Mouse (Mus musculus) heart, adult 18-20 months (tissue): ENCODE data around the gene Olfr1414. TPM values are rescaled to one million over a fixed set of nuclear protein-coding genes. Genes with fewer than 3 reads are reported as not detected.
A peak's percentile ranks its signal among the peaks of the same experiment; 100 is the strongest.
"Not testable (repeated sequence)": the region's sequence is repeated elsewhere in the genome, so short reads cannot be mapped to it uniquely, and the experiment has no call there.

Source experiments
- DNase-seq, 2 experiments: peaks; one replicate each; pipeline ENCODE4 v3.0.0; 2021 to 2022; ENCODE audit warnings: mixed read lengths in 1 of 2
- long read RNA-seq, 2 experiments: library from polyadenylated mRNA; stranded (forward); transcript quantifications; one replicate each; pipeline ENCODE4 v2.0.0; 2021
- microRNA-seq, 2 experiments: library from miRNA; unstranded; fragments of <30 nt; microRNA quantifications; one replicate each; pipeline ENCODE4 v1.2.0; 2022
- total RNA-seq, 2 experiments: library from RNA; stranded (reverse); gene quantifications; 2 replicates each; pipeline ENCODE4 v1.2.3; 2021

Gene Olfr1414
- not detected for total RNA-seq
- long read RNA-seq, experiment 1 = 0 reads
- long read RNA-seq, experiment 2 = 0 reads

DNA sequence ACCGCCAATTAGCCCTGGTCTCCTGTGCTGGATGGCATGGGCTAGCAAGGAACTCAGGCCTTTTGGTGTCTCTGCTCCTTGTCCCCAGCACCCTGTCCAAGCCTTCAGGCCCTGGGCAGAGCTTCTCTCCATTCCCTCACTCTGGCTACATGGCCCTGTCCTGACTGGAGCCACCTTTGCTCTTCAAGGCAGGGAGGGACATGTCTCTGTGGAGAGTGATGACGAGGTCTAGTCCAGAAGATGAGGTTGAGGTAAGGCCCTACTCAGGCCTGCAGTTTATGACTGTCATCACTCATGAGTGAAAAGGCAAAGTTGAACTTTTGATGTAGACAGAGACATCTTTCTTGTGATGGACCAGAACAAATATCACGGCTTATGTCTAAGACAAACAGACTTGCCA is at the start of gene Olfr1414:
Gene Olfr1414 (minus strand): TSS at position 101 of the 400 bp plus-strand sequence.
- no peak for DNase-seq

DNA sequence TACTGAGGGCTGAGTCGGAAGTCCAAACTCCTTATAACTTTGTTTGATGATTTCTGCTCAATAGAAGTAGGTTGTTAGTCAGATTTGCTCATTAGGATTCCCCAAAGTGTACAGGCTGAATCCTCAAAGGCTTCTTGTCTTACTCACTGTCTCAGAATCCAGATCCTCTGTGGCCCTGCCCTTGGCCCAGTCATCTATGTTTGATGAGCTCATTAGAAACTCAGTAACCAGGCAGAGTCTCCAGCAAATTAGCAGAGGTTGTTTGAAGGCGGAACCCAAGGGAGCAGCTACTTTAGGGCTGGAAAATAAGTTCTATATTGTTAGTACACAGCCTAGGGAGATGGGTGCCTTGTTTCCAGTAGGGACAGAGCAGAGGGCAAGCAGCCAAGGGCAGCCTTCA is 27.5 kb upstream of the Olfr1414 start:
- no peak for DNase-seq

DNA sequence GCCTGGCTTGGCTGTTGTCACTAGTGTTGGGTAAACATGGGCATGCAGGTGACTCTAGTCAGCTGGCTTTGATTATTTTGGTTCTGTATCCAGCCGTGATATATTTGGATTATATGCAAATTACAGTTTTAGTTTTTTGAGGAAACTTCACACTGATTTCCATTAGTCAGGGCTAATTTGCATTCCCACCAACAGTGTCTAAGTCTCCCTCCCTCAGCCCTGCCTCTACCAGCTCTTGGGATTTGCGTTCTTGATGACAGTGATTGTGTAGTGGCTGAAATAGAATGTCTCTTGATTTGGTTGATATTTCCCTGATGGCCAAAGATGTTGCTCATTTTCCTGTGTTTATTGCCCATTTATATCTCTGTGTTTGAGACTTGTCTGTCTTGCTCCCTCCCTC is 20.6 kb upstream of the Olfr1414 start:
- DNase-seq = no peak

DNA sequence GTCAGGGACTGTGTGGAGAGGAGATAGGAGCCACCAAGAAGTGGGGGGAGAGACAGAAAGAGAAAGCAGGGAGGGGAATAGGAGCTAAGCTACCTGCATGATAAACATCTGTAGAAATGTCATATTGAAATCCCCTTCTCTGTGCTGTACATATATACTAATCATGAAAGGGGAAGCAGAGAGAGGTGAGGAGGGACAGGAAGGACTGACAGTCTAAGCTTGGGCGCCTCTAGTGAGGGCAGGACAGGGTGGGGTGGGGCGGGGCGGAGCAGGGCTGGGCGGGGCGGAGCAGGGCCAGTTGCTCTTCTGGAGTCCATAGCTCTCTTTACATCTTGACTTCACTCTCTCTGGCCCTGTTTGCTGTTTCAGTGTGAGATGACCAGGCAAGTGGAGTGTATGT is 18.5 kb upstream of the Olfr1414 start:
- no peak for DNase-seq

DNA sequence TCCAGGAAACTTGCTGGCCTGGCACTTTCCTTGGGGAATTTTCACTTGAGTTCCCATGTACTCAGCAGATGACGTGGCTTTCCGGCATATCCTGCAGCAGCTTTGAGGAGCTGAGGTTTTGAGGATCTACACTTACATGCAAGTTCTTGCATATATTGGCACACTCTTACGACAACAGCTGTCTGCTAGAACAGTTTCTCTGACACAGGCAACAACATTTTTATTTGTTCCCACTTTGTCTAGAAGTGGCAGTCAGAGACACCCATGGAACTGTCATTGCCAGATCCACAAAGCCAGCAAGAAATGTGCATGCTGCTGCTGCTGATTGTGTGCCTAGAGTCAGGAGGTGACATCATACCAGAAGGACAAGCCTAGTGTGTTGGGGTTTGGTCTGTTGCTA is 5.3 kb upstream of the Olfr1414 start:
- DNase-seq = no peak

DNA sequence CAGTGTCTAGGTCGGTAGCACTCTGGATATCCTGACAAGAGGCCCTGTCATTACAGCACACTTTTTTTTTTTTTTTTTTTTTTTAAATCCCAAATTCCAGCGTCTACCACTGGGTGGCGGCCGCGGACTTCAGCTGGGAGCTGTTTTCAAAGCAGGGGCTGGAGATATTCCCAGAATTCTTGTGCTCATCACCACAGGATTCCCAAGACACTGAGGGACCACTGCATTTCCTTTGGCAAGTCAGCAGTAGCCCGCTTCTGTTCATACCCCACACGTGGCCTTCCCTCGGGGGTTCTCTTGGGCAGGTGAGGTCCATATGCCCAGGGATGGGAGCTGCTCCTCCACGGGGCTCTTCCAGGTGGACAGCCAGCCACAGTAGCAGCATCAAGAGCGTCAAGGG is 2.9 kb upstream of the Olfr1414 start:
- DNase-seq = peak; percentile 3 to 29

DNA sequence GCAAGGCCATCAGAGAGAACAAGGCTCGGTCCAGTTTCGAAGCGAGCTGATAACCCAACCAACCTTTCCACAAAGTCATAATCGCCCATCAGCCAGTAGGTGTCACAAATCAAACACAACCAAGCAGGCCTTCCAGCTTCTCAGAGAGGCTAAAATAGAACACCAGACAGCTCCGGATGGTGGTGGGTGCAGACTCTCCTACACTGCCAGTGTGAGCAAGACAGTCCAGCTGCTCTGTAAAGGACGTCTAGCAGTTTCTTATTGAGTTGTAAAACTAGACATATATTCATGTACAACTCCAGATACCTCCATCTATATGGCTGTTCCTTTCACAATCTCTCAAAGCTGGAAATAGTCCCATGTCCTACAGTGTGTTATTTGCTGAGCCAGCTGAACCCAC is 585 bp upstream of the Olfr1414 start:
- no peak for DNase-seq

DNA sequence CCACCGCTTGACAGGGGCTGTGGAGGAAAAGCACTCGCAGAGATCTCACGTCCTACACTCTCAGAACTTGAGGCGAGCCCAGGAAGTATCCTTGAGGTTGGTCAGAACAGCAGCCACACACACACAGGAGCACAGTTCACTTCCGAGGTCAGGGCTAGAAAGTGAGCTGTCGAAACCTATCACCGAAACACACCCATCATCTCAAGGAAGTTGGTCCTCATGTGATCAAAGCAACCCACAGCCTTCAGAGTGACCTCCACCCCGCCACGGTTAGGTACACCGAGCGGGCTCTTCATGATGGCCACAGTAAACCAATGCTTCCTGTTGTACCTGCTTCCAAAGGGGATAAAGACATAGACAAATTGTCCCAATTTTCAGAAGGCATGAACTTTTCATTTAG is 3.1 kb downstream of the Olfr1414 start:
- DNase-seq = no peak

DNA sequence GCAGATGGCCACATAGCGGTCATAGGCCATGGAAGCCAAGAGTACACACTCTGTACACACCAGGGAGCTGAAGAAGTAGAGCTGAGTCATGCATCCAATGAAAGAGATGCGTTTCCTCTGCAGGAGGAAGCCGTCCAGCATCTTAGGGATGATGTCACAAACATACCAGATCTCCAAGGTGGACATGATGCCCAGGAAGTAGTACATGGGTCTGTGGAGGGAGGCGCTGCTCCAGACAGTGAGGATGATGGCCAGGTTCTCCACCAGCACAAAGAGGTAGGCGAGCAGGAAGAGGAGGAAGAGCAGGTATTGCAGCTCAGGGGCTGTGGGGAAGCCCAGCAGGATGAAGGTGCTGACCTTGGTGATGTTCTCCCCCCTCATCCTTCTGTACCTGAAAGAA is 6.8 kb downstream of the Olfr1414 start:
- DNase-seq = not testable (repeated sequence)

DNA sequence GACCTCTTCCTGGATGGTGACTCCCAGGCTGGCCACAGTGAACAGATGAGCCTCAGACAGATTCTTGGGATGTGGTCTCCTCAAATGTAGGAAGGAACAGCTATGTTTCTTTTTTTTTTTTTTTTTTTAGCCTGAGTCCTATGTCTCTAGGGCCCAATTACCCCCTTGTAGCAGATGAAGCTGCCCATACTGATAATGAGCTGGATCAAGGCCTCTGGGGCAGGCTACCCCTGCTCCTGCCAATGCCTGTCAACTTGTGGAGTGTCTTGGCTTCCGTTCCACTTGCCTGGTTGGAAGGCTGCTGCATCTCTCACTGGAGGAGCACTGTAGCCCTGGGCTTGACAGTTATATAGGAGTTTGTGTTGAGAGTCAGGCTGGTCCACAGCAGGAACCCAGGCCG is 22.5 kb downstream of the Olfr1414 start, which contains the start of gene Olfr1415:
Gene Olfr1415 (minus strand): TSS at position 101 of the 400 bp plus-strand sequence.
- no peak for DNase-seq

DNA sequence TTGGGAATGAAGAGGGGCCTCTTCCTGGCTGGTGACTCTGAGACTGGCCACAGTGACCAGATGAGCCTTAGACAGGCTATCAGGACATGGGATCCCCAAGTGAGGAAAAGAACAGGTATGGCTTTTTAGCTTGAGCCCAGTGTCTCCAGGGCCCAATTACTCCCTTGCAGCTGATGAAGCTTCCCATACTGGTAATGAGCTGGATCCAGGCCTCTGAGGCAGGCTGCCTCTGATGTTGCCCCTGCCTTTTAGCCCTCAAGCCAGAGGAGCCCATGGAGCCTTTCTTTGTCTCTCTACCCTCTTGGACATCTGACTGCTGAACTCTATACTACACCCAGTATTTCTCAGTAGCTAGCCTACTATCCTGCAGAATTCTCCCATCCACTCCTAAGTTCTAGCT is 33.4 kb downstream of the Olfr1414 start, which contains the start of gene Olfr1416:
Gene Olfr1416 (minus strand): TSS at position 101 of the 400 bp plus-strand sequence.
- no peak for DNase-seq

DNA sequence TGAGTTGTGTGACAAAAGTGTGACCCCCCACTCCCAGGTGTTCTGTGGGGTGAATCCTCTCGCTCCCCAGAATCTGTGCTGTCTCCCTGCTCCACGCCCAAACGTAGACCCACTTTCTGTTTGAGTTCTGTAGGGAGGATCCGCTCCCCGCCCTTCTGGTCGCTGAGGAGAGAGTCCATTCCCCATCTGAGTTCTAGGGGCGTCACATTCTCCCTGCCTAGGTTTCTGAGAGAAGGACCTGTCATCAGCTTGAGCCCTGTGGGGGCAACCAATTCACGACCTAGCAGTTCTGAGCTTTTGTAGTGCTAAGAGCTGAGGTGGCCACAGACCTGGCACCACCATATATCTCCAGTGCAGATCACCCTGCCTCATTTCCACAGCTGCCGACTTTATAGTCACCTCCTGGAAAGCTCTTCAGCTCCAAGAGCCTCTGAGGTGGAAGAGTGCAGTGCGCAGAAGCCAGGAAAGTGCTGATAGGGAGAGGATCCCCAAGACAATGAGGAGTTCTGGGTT is 44.3 kb downstream of the Olfr1414 start:
- DNase-seq = no peak

DNA sequence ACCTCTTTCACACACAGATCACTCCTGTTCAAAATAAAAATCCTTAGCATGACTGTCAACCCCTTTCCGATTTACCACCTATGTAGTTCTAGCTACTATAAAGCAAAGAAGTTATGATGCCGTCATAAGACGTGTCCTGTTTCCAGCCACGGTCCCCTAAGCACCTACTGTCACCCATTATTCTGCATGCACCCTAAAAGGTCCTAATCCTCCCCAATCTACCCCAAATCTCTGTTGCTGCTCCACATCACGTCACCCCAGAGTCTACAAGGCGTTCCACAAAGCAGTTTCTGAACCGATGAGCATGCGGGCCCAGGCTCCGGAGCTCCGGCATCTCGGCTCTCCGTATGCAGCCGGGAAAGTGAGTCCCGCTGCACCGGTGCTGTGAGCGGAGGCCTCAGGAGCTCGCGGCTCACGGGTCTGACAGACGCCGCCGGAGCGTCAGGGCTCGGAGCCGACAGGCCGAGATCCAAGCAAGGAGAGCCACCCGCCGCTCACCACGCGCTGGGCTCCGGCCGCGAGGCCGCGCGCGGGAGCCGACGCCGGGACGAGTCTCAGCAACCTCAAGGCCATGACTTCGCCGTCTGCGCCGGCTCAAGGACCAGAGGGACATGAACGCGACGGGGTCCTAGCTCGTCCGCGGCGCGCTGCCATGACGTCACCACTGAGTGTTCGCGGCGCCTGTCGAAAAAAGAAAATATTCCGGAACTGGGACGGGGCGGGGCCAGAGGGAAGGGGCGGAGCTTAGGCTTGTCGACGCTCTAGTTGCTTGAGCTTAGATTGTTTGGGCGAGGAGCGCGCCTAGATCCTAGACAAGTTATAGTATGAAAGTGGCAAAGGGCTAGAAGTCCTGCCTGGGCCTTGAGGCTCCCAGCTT is 45.1 kb downstream of the Olfr1414 start, which contains the start of gene Ndufa10:
Gene Ndufa10 (minus strand): TSS at position 696 of the 877 bp plus-strand sequence.
- DNase-seq = peak; percentile 92 to 99

DNA sequence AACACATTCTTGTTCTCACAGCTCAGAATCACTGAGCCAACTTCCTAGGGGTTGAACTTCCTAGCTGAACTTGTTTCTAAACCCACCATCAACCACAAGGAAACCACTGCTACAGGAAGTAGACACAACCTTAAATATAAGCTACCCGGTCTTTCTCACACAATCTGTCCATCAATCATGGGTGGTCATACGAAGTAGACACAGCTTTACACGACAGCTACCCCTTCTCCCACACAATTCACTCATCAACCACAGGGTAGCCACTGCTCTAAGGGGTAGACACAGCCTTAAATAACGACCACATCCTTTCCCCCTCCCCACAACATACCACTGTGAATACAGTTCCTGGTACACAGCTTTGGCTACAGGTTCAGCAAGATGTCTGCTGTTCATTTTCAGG is 49.6 kb downstream of the Olfr1414 start:
- DNase-seq = no peak

DNA sequence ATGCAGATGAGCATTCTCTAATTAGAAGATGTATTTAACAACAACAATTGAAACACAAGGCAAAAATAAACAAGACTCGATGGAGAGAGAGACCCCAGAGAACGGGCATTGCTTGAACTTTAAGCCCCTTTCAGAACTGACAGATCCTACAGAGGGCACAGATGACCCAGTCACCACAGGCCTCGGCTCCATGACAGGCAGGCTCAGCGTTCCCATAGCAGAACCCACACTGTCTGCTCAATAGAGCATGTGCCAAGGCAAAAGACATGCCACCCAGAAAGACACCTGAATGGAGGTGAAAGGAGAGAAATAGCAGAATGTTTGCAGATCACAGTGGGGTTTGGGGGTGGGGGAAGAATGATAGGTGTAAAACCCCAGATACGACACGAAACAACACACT is 60.0 kb downstream of the Olfr1414 start:
- no peak for DNase-seq

DNA sequence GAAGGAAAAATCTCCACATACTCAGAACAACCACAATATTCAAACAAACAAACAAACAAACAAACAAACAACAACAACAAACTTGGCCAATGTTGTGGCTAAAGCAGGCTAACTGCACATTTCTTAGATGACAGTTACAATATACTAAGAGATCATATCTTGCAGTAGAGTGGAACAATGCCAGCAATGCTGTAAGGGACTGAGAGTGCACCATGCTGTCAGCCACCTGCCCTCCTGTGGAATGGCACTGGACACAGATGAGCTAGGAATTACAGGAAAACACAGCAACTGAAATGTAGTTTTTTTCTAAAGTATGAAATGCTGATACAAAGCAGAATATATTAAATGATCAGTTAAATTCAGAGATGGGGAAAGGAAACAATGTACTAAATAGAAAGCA is 60.7 kb downstream of the Olfr1414 start:
- DNase-seq = no peak

Small RNA genes within 50 kb of the gene (microRNA-seq; reads per million reads assigned to microRNA genes)
- 3.5 to 4.9 reads per million in 2 experiments for gene Mir6900

Other genes starting within 250 kb of the Olfr1414 start
- 1,000 to 10,000 TPM in 1 of 2 experiments, 100 to 1,000 TPM in 1; 883 to 1,003 TPM for gene Ndufa10, start 44.8 kb downstream of the Olfr1414 start, total RNA-seq
- not detected for gene Olfr1416, start 33.5 kb downstream of the Olfr1414 start, total RNA-seq
- not detected for gene Olfr1415, start 22.6 kb downstream of the Olfr1414 start, total RNA-seq
- gene Olfr1413, start 52.7 kb upstream of the Olfr1414 start, total RNA-seq = not detected
- not detected for gene Olfr1412, start 67.1 kb upstream of the Olfr1414 start, total RNA-seq
- gene Olfr1411, start 75.8 kb upstream of the Olfr1414 start, total RNA-seq = not detected
- not detected for gene Olfr1410, start 87.1 kb upstream of the Olfr1414 start, total RNA-seq
- gene Olfr12, start 99.1 kb upstream of the Olfr1414 start, total RNA-seq = not detected
- 100 to 1,000 TPM; 229 to 251 TPM for gene Cops9, start 123.3 kb upstream of the Olfr1414 start, total RNA-seq
- not detected for gene Otos, start 130.2 kb upstream of the Olfr1414 start, total RNA-seq